Mouse (Mus musculus) frontal cortex, postnatal 25 days (tissue): Measurements from ENCODE around the gene Vpreb1.
"Not testable (repeated sequence)": the region's sequence is repeated elsewhere in the genome, so short reads cannot be mapped to it uniquely, and the experiment has no call there.

ENCODE experiments used
- DNase-seq, 2 experiments: peaks; one replicate each; pipeline ENCODE4 v3.0.0; 2022; ENCODE audit warnings: low spot score in 2 of 2

The Vpreb1 gene

GRCm38 (mm10) chr16:16870617-16871331 lies at the start of gene Vpreb1, which contains the start of gene Top3b:
Gene Vpreb1 (minus strand): TSS chr16:16870843.
Gene Top3b (plus strand): TSS chr16:16870736.
- peak; percentile 81 to 88 for DNase-seq

DNA sequence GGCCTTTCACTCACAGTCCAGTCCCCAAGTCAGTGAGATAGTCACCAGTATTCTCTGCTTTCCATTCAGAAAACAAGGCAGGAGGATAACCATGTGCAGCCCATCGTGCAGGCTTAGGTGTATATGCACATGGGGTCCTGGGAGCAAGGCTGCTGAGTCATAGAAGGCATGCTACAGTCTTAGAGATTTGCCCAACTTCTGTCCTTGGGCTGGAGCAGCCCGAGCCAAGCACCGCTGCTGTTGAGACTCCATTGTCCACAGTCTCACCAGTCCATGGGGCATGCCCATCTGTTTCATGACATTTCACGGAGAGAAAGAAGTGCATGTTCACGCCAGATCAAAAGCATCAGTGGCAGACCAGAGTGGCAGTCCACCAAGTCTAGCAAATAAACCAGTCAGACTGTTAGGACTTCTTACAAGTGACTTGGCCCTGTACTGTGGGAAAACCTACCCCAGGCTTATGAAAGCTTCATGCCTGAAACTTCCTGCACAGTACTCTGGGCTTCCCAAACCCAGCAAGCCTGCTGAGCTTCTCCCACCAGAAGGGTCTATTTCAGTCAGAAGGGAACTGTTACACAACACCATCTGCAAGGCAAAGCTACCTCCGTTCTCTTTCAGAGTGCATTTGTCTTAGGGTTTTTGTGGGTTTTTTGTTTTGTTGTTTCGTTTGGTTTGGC lies 47.9 kb upstream of the Vpreb1 start:
- no peak for DNase-seq

DNA sequence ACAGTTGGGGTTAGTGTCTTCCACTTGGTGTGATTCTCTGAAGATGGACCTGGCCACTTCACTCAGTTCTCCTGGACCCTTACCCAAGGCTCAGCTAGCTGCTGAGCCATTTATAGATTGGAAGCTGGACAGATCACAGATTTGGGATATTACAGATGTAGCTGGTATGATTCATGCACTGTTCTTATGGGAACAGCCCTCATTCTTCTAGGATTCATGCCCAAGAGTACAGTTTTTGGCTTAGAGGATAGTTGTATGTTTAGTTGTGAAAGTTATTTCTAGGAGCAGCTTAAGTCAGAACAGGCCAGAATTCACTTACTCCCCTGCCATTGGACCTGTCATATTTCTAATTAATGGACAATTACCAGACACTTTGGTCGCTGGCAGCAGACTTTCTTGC lies 42.8 kb upstream of the Vpreb1 start:
- DNase-seq, result no peak

DNA sequence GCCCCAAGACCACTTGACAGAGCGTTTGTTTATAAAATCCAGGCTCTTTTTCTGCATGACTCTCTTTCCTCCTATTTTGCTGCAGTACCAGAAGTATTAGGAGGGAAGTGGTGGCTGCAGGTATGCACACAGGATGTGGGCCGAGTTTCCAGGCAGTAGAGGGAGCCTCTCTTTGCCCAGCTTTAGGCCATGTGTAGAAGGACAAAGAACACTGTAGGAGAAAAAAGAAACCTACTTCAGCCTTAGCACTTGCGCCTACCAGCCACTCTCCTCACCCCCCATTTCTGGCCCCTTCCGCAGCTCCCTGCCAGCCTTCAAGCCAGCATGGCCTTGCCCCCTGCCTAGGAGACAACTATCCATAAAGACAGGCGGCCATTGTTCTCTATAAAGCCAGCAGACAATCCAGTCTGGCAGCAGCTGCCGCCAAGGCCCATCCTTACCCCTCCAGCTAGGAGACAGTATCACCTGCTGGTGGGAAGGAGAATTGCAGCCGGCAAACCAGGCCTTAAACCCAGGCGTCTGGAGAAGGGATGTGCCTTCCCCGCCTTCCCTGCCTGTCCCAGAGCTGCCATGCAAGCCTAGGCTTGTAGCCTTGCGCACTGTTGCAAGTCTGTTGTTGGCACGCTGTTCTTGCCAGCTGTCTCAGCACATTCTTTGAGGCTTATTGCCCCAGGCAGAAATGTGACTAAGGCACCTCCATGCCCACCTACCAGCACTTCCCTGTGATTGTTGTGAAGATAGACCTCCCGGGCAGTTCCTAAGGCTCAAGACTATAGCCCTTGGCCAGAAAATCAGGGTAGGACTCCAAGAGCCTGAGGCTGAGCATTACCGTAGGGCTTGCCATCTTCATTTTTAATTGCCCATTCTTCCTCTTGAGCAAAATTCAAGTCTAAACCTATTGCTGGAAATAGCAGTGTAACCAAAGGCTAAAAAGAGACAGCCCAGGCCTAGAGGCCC lies 41.3 kb upstream of the Vpreb1 start:
- peak in 1 of 2 experiments; percentile 66 for DNase-seq

DNA sequence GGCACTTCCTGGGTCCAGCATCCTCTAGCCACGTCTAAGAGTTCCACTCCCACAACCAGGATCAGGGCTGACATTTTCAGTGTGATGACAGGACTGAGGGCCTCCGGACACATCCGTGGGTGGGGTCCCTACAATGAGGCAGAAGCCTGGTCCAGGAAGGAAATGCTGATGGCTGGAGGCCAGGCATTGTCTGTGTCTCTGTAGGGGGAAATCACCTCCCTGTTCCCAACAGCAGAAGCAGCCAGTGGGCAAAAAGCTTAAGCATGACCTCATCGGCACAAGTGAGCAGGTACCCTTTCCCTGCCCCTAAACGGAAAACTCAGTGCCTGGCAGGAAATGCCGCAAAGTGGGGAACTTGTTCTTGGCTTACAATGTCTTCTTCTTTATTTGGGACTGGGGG lies 37.2 kb upstream of the Vpreb1 start:
- DNase-seq, result no peak

DNA sequence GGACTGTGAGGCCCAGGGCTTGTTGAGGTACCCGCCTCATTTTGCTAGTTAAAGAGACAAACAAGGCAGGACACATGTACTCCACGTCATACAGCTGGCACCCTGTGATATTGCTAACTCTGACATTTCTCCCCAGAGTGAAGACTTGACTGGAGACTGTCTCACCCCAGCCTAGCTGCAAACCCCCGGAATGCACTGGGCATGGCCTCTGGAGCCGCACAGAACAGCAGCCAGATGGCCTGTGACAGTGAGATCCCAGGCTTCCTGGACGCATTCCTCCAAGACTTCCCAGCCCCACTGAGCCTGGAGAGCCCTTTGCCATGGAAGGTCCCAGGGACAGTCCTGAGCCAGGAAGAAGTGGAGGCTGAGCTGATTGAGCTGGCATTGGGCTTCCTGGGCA lies 32.5 kb upstream of the Vpreb1 start:
- DNase-seq, result no peak

GRCm38 (mm10) chr16:16902329-16902728 lies 31.7 kb upstream of the Vpreb1 start:
- DNase-seq, result no peak

DNA sequence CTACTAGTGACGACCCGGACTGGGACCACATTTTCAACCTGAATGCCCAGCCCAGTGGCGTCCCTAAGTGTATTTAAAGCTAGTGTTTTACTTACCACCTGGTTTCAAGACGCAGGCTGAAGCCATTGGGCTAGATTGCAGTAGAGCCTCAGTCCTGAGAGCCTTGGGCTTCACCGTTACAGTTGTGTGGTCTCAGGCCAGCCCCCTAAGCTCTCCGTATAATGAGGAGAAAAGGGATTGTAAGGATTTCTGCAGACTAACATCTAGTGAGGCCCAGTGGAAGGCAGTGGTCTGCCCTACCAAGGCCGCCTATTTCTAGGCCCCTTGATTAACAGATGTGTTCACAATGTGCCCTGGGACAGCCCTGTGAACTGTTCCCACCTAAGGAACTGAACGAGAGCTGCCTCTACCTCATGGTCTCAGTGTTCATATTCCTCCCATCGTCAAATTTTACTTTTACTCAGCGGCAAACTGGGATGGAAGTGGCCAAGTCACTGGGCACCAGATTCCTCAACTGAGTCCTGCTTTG lies 26.5 kb upstream of the Vpreb1 start:
- DNase-seq, result no peak

DNA sequence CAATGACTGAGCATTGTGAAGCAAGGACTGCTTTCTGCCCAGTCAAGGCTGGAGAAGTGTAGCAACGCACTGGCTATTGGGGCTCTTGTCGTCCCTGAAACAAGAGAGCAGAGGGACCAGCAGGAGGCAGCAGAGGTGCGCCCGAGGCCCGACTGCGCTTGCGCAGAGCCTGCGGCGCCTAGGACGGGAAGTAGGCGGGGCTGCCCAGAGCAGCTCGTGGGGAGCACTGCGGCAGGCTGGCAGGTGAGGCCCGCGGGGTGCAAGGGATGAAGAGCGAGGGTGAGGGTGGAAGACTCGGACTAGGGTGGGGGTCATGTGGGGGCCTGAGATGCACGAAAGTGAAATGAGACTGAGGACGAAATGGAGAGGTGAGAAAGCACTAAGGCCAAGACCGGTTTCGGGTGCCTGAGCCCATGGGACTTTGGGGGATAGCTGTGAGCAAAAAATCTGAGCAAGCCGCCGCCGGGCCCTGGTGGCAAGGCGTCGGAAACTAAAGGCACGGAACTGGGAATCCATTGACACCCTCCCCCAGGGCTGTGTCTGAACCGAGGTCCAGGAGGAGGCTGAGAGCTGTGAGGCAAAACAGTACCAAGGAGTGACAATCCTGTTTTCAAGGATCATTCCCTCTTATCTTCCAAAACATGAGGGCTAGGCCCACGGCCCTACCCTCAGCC lies 25.9 kb upstream of the Vpreb1 start, which contains the start of gene Ppm1f:
TSS of gene Ppm1f (plus strand) at position 88 of the 674 bp plus-strand sequence.
- peak; percentile 96 to 97 for DNase-seq

GRCm38 (mm10) chr16:16896015-16896381 lies 25.4 kb upstream of the Vpreb1 start:
- no peak for DNase-seq

DNA sequence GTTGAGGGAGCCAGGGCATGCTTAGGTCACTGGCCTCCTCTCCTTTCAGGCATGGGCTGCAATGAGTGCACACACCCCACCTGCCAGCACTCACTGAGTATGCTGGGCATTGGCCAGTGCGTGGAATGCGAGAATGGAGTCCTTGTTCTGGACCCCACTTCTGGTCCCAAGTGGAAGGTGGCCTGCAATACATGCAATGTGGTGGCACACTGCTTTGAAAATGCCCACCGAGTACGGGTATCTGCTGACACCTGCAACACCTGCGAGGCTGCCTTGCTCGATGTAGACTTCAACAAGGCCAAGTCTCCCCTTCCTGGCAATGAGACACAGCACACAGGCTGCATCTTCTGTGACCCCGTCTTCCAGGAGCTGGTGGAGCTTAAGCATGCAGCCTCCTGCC lies 21.7 kb upstream of the Vpreb1 start:
- no peak for DNase-seq

DNA sequence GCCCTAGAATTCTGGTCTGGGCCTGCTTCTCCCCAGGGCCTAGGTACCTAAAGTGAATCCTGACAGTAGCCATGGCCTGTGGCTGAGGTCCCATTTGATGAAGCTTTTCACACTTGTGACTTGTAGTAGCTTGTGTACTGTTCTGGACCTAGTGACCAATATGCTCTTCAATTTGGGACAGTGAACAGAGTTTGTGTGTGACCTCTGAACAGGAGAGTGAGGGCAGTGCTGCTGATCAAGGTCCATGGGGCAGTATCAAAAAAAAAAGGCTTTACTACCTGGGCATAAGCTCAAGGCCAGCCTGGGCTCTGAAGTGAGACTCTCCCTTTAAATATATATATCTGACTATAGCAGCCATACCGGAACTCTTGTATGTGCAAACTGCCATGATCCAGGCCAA lies 17.7 kb upstream of the Vpreb1 start:
- DNase-seq, result no peak

GRCm38 (mm10) chr16:16879025-16879424 lies 8.4 kb upstream of the Vpreb1 start:
- DNase-seq, result no peak

DNA sequence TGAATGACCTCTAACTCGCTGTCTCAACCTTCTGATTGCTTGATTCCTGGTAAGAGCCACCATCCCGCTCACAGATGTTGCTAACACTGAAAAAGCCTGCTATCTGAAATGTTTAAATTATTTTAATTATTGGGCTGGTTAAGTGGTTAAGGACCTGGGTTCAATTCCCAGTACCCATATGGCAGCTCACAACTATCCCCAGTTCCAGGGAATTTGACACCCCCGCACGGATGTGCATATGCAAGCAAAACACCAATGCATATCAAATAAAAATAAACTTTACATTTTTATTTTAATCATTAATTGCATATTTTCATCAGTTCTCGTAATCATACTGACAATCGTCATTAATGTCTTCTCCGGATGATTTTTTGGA lies 414 bp downstream of the Vpreb1 start:
- no peak for DNase-seq

- DNase-seq, result no peak
Measured at GRCm38 (mm10) chr16:16865696-16866561, 4.7 kb downstream of the Vpreb1 start.

- DNase-seq, result no peak
Measured at GRCm38 (mm10) chr16:16865217-16865616, 5.4 kb downstream of the Vpreb1 start.

DNA sequence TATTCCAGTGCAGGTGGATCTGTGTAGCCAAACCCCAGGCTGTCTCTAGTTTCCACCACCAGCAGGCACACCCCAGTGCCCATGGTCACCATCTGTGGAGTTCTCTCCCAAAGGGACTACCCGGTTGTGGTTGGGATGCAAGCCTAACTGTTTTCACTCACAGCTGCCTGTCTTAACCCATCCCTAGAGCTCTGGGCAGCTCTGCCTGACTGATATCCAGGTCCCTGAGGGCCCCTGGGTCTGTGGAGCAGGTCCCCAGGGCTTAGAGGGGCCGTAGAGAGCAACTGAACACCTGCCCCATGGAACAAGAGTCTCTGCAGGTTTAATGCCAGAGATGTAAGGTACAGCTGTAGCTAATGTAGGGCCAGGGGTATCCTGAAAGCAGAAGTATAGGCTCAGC lies 6.7 kb downstream of the Vpreb1 start, which contains the start of gene Igll1:
TSS of gene Igll1 (minus strand) at position 8 of the 400 bp plus-strand sequence.
- no peak for DNase-seq

DNA sequence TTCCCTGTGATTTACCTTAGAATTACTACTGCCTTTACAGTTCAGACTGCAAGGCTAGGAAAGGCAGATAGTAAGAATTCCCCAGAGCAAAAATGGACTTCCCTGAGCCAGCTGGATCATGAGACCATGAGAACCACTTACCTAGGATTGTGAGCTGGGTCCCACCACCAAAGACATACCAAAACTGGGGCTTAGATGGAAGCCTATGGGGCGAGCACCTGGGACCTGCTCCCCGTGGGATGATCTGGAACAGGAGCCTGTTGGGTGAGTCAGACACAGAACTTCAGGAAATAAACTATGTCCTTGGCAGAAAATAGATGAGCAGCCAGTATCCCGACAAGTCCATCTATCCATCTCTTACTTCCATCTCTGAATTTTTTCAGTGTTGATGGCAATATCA lies 8.4 kb downstream of the Vpreb1 start:
- DNase-seq, result no peak

DNA sequence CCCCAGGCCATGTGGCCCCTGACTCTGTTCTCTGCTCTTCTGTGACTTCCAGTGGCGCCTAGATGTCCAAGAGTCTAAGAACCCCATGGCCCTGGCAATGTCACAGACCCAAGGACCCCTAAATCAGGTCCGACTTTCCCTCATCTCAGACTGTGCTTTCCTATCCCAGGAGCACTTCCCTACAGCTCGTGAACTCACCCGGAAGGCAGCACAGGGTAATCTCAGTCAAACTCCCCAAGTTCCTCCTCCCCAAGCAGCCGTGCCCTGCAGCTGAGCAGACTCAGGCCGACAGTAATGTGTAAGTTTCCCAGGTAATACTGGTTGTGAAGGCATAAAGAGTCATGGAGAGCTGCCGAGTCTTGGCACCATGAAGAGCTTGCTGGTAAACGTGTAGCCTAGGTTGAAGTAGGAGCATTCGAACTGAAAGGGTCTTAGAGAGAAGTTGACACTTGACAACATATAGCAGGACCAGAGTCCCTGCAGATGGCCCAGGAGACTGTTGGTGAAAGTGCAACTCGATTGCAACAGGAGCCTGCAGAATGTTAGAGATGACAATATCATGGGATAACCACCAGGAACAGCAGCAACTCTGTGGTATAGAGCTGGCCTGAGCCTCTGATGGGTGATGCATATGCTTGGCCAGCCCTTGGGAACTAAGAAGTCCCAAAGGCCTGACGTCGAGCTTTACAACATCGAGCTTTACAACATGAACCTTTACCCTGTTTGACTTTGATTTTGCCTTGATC lies 13.7 kb downstream of the Vpreb1 start:
- DNase-seq, result no peak

DNA sequence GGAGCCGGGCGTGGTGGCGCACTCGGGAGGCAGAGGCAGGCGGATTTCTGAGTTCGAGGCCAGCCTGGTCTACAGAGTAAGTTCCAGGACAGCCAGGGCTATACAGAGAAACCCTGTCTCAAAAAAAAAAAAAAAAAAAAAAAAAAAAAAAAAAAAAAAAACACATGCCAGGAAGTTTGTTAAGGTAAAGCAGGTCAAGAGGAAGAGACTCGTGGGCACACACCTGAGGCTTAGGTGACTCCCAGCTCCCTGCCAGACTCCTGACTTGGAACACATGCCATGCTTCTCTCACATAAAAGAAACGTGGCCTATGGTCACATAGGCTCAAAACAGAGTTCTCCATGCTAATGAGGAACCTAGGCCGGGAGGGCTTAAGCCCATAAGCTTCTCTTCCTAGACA lies 14.6 kb downstream of the Vpreb1 start:
- DNase-seq, result not testable (repeated sequence)
